Mouse (Mus musculus) brain, embryonic 14.5 days (tissue): ENCODE results near the gene Gars.

Experiments used
- CTCF ChIP-seq: fragments of 200-500 bp; IDR thresholded peaks from 2 replicates; pipeline ENCODE4 v1.5.1; 2012; ENCODE audit warnings: inconsistent platforms, mild to moderate bottlenecking, moderate library complexity, borderline replicate concordance; ENCODE audit not compliant: insufficient read depth, insufficient read length; ENCODE audit errors: extremely low read depth
- POLR2A ChIP-seq: fragments of 200-500 bp; IDR thresholded peaks from 2 replicates; pipeline ENCODE4 v1.6.1; 2012; ENCODE audit warnings: mild to moderate bottlenecking, inconsistent platforms, borderline replicate concordance; ENCODE audit not compliant: poor library complexity, insufficient read depth, insufficient read length, severe bottlenecking; ENCODE audit errors: extremely low read depth

DNA sequence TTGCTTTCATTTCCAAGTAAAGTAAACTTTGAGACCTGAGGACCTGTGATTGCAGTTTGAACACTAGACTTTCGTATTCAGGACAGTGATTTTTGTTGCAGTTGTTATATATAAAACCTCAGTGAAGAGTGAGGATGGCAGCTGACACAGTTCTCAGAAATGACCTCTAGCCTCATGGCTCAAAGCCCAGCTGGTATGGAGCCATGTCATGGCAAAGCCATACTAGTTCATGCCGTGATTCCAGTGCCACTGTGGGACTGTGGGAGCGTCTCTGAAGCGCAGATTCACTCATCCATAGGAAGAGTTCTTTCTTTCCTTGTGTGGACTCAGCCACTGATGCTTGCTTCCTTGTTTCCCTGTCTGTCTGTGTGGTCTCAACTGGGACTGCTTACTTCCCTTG, 16.7 kb downstream of the Gars start:
- TF ChIP-seq POLR2A = no peak
- no peak for TF ChIP-seq CTCF
